Mouse (Mus musculus) lung, postnatal 36 days (tissue): Measurements from ENCODE around the gene Rpf1.
A peak's percentile ranks its signal among the peaks of the same experiment; 100 is the strongest.

Source experiments
- DNase-seq: peaks from one replicate; pipeline ENCODE4 v3.0.0; 2022; ENCODE audit warnings: mixed read lengths

Rpf1 gene

DNA sequence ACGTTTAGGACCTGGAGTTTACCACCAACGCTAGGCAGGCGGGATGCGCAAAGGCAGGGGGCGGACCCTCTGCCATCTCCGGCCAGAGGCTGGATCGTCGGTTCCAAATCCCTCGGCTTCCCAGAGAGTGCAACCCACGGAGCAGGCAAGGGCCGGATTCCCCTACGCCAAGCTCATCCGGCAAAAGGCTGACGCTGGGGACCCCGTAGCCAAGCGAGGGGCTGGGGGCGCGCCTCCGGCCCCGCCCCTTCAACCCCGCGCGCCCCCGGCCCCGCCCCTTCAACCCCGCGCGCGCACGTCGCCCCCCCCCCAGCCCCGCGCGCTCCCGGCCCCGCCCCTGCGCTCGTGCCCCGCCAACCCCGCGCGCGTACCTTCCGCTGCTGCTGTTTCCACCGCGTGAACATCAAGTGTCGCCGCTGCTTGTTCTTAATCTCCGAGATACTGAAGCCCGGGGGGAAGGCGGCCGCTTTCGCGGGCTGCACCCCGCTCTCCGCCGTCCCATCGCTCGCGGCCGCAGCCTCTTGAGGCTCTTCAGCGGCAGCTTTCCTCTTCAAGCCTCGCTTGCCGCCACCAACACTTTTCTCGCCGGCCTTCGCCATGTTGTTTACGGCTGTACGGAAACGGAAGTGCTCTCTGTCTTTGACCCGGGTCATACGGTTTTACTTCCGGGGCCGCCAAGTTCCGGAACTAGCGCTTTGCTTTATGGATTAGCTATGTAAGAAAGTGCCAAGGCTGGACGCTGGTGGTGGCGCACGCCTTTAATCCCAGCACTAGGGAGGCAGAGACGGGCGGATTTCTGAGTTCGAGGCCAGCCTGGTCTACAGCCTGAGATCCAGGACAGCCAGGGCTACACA lies at the start of gene Rpf1:
Rpf1 (minus strand) TSS at position 632 of the 854 bp plus-strand sequence.
- DNase-seq, result peak; percentile 96

DNA sequence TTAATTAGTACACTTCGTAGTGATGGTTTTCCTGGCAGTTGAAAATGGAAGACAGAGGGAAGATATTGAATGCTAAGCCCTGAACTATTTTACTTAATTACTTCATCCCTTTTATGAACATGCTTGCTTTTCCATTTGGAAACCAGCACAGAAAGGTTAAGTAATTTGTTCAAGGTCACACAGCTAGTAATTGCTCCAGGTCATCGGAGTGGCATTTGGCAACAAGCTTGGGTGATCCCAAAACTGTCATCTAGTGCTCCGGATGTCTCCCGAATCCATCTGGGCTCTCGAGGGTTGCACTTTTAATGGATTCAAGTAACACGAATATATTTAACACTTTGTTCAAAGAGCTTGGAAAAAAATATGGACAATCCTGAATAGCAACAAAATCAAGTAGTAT lies 49.7 kb upstream of the Rpf1 start:
- no peak for DNase-seq

DNA sequence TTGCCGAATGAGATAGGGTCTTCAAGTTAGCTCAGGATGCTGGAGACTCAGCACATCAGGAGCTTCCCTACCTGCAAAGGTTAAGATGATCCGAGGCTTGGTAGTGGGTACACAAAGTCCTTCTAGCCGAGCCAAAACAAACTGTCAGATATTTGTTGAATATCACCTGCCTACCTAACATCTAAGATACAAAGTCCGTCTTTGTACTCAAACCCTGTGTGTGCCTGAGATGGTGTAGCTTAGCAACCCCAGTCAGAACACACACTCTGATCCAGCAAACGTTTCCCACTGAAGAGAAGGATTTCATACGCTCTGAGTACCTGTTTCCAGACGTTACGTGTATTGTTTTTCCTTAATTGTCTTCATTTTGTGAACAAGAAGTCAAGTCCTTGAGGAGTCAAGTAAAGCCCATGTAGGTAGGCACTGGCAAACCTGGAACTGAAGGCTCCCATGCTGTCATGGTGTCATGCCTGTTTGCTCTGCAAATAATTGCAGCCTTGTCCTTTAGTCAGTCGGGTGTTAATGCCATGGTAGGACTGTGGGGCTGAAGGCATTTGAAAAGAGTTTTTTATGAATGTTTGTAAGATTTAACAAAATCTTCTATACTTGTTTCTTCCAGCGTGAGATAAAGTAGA lies 49.0 kb upstream of the Rpf1 start, which contains the start of gene Uox:
Uox (plus strand) TSS at position 279 of the 635 bp plus-strand sequence.
- DNase-seq, result no peak

DNA sequence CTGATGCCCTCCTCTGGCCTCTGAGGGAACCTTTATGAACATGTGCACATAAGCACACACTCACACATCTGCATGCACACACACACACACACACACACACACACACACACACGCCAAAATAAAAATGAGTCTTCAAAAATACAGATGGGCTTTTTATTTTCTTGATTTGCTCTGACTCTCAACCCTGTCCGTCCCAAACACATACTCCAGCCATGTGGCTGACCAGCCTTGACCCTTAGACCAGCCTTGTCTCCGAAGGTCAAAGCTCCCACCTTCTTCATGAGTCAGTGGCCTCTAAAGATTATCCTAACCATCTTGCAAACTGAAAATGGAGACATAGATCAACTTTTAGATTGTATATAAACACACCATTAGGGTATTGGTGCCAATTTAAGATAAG lies 48.4 kb upstream of the Rpf1 start:
- no peak for DNase-seq

DNA sequence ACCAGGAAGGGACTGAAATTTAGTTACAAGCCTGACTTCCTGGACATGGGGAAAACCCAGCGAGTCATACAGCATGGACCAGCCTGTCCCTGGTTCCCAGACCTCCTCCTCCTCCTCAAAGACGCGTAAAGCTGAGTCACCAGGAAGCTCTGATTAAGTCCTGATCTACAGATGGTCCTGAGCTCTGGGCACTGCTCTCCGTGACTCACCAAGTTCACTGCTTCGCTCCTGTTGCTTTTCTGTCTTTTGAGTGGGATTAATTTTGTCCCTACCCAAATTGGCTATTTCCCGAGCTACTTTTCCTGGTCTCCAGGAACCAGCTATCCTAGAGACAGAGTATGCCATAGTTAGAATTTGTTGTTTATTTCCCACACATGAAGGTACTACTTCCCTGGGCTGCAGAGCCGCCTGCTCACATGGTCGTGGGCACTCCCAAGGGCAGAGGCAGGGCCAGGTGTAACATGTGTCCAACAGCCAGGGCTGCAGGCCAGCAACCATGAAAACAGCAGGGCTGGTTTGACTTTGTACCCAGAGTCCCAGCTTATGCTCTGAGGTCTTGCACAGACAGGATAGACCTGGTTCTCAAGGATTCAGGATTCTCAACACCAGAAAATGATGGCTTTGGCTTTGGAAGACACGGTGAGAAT lies 46.8 kb upstream of the Rpf1 start:
- DNase-seq, result no peak

DNA sequence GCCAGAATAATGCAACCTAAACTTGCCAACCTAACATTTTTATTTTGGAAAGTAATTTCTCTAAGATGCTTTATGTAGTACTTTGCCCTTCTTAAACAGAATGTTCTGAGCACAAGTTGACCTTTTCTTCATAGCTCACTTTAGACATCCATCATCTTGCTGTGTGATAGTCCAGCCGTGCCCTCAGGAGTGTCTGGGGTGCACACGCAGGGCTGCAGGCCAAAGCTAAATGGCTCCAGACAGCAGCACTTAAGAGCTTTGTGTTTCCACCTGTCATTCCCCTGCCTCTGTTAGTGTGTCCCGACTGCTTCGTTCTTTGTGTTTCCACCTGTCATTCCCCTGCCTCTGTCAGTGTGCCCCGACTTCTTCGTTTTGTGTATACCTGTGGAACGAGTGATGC lies 46.1 kb upstream of the Rpf1 start:
- DNase-seq, result no peak

DNA sequence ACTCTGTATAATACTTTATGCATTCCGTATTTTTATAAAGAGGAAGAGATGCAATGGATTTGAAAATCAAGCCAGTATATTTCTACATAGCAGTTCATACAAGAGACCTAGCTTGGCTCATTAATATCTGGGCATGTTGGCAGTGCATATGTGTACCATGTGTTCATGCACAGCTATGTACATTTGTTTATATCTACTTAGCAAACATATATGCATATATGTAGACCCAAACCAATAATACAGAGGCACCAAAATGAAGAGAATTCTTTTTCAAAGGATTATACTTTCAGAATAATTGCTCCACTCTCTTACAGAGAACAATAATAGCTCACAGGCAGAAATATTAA lies 43.8 kb upstream of the Rpf1 start:
- DNase-seq, result no peak

DNA sequence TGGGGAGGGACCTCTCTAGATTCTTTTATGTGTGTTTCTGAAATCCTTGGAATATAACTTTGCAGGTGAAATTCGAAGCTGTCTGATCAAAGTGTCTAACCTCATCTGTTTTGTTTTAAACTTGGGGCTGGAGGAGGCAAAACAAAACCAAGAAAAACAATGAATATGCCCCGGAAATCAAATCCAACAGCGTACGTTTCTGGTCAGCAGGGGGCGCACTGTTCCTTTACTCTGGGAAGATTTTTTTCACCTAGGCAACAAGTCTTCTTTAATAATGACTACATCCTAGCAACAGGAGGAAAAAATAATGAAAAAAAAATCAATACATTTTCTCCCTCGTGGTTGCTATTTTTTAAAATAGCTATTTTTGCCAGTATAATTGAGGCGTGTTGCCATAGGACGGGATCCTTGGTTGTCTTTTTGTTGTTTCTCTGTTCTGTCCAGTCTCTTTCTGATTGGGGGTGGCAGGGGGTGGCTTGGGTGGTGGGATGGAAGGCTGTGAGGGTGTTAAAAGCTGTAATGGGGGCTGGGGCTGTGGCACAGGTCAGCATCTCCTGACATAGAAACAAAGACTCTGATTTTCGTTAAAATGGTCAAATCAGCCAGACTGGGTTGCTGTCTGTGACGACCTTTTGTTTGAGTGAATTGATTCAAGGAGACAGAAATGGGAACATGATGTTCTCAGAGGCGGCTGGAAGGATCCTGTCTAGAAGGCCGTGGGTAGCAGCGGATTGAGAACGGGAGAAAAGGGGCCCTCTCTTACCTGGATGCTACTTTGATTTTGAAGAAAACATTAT lies 43.2 kb upstream of the Rpf1 start:
- DNase-seq, result peak; percentile 86

DNA sequence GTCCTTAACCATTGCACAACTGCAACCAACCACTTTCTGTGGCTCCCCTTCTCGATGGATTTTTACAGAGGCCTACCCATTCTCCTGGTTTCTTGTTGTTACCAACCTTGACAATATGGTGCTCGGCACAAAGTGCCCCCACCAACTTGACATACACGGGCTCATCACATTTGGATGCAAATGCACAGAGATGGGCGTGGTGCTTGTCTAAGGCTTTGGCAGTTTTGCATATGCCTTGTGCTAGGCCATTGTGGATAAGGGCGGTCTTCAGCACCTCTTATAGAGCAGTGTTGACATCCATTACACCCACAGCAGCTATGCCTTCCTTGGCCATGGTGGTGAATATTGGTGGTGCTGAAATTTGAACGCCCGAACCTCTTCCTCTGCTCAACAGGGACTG lies 41.7 kb upstream of the Rpf1 start:
- DNase-seq, result no peak

DNA sequence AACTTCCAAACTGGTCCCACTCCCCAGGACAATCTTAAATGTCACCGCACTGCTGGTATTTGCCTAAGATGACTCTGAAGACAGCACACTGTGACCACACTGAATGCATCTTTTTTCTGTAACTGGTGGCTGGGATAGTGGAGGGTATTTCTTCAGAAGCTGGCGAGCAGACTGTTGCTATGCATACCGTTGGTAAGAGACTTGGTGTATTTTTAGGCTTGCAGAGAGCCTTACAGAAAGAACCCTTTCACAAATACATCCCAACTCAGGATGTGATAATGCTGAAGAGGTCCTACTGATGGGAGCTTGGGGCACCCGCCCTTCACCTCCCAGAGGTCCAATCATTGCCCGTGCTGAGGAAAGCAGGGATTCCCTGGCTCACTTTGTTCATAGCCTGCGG lies 36.3 kb upstream of the Rpf1 start:
- DNase-seq, result no peak

DNA sequence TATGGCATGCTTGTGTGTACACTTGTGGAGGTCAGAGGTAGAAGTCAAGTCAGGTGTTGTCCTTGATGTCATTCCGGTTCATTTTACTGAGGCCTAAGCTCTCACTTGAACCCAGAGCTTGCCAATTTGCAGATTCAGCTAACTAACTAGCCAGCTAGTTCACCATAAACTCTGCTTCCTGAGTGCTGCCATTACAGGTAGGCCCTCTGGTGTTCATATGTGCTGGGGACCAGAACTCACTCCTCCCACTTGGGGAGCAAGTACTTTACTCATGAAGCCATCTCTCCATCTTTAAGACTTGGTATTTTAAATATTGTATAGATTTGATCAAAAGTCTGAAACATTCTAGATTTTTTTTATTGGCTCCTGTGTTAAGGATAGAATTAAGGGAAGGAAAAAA lies 35.3 kb upstream of the Rpf1 start:
- DNase-seq, result no peak

DNA sequence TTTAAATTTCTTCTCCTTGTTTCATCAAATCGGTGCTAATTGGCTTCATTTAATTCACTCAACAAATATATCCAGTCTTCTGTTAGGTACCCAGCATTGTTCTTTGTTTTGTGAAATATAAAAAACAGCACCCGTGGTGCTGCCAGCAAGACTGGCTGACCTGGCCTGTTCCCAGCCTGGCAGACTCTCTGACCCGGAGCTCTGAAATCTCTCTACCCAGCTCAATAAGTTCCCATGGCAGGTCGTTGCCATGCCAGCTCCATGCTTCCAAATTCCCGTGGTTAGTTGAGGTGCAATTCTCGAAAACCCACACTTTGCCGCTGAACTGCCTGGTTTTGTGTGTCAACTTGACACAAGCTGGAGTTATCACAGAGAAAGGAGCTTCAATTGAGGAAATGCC lies 33.6 kb upstream of the Rpf1 start:
- no peak for DNase-seq

DNA sequence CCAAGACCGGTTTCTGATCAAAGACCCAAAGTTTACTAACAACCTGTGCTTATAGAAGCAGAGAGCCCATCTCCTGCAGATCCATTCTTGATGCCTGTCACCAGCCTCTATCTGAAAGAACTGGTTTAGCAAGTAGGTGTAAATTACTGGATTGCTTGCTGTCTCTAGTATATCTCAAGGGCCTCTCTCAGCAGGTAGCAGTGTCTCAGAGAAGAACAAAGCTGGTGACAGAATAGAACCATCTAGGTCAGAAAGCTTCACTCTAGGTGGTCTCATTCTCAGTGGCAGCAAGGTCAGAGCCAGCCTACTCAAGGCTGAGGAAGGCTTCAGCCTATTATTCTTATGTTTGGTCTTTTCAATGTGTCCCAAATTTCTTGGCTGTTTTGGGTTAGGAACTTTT lies 22.4 kb upstream of the Rpf1 start:
- no peak for DNase-seq

DNA sequence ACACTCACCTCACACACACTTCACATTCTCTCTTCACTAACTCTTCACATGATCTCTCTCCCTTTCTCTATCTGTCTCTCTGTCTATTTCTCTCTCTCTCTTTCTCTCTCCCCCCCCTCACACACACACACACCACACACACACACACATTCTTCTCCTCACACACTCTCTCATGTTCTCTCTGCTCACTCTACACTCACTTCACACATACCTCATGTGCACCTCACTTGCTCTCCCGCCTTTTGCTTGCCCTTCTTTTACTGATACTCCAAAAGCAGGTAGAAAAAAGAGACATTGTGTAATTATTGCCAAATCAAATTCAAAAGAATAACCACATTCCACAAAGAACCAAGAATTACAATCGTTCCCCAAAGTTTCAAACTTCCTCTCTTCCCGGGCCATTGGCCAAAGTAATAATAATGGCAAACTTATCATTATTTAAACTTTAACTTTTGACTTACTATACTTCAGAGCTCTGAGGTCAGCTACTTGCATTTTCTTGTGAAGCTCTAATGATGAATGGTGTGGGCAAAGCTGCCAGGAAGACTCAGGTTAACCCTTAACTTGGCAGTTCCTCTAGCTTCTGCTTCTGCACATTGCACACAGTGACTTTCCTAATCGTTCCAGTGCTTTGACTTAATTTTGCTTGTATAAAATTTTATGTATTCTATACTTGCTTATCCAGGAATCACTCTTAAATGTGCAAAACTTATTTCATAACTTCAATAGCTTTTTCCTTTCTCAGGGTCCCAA lies 19.5 kb upstream of the Rpf1 start:
- no peak for DNase-seq

DNA sequence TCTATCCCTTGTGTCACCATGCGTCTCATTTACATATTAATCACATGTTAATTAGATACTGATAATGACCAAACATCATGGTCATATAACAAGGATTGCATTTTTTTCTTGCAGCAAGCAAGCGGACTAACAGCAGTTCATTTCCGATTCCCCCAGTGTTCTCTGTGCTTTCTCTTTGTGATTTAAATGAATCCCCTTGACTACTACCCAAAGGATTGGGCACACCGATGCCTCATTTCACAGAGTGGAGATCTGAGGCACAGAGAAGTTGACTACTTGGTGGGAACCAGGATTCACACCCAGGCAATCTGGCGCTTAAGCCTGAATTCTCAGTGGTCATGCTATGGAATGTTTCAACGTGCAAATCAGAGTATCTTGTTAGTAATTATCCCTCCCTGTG lies 13.8 kb upstream of the Rpf1 start:
- no peak for DNase-seq

DNA sequence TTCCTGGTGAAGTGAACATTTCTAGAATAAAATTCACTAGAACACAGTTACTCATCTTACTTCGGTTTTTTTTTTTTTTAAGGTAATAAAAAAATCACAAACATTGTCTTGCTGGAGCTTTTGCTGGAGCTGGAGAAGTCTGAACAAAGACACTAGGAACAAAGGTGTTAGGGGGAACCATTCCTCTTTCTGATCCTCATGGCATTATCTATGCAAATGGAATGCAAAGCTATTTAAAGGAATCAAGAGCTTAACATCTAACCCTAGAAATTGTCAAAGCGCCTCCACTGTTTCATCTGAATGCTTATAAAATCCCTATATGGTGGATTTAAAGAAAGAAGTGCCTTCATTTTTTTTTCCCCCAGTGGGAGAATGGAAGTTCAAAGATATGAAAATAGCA lies 7.1 kb upstream of the Rpf1 start:
- no peak for DNase-seq

DNA sequence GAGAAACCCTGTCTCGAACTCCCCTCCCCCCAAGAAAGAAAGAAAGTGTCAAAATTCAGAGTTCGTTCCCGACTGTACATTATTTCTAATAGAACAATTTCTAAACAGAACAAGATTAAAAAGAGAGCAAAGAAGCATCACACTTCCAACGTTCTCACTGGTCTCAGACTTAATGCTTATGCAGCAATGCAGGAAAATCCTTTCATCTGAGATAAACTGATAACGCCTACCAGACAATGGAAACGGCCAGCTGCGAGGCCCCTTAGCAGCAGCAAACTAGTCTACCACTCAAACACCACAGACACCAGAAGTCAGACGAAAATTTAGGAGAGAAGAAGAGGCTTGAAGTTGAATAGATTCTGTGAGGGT lies 407 bp upstream of the Rpf1 start:
- DNase-seq, result no peak

DNA sequence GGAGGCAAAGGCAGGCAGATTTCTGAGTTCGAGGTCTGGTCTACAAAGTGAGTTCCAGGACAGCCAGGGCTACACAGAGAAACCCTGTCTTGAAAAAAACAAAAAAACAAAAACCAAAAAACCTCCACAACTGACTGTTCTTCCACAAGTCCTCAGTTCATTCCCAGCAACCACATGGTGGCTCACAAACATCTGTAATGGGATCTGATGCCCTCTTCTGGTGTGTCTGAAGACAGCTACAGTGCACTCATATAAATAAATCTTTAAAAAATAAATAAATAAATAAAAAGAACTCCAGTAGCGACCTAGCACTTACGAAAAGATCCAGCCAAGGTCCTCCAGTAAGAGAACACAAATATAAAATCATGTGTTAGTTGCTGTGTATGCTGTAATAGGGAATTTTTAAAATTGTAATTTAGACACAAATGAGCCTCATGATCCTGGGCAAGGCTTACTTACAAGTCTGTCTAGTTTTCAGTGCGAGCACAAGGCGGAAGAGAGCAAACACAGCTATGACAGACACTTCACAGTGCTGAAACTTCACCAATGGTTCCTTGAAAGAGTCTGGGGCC lies 917 bp downstream of the Rpf1 start:
- DNase-seq, result no peak

DNA sequence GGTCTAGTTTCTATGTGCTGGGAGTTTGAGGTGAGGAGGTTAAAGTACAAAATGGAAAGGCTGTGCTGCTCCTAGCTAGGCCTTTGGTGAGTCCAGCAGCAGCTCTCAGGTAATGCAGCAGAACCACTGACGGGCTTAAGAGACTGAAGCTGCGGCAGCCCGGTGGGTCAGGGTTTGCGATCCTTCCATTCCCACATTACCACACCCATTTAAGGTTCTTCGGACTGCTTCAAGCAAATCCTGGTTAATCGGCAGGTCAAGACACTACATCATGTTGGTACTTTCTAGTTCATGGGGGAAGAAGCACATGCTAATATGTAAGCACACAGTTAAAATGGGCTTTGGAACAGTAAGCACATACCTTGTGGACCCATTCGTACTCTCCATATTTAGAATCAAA lies 14.5 kb downstream of the Rpf1 start:
- DNase-seq, result no peak

DNA sequence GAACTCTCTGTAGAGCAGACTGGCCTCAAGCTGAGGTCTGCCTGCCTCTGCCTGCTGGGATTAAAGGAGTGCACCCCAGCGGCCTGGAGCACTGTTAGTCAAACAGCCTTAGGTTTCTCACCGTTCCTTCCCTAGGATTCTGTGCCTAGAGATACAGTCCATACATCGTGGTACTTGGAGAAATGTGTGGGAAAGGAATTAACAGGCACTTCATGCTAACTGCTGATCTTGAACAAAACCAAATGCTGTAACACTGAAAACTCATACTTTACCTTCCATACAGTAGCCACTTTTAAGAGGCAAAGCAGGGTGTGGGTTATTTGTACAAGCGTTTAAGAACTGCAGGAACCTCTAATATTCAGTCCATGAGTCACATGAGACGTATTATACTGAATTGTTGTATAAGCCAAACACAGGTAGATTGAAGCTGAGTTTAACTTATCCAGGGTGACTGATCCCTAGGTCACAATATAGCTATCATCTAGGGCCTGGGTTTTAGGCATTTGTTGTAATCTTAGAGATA lies 19.6 kb downstream of the Rpf1 start:
- peak; percentile 28 for DNase-seq

DNA sequence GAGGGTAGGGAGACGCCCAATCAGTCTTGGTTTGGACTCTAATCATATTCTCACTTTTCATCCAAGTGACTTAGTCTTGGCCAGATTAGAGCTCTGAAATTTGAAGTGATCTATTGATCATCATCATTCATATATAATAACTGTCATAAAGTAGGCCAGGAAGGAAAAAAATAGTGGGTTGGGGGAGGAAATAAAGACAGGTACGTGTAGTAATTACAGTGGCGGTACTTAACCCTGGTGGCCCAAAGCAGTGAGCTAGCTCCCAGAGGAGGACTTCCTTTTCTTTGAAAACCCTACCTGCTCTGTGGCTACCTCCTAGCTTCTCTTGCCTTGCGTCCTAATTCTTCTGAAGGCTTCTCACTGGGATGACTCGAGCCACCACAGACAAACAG lies 20.4 kb downstream of the Rpf1 start:
- no peak for DNase-seq
